Mouse (Mus musculus) kidney, embryonic 16.5 days (tissue): ENCODE data around the gene Tcte1. TPM values are rescaled to one million over a fixed set of nuclear protein-coding genes. Genes with fewer than 3 reads are reported as not detected.

Experiments used
- ATAC-seq: fragments of 200-750 bp; cut with Nextera tagmentation; 2 replicates; pipeline ENCODE4 v1.8.0; 2017; ENCODE audit warnings: moderate TSS enrichment; ENCODE audit not compliant: low FRiP score, low TSS enrichment
- H3K27ac ChIP-seq: fragments of 300-500 bp; sonication (generic); 2 replicates; pipeline ENCODE4 v1.5.1; 2014; ENCODE audit warnings: low read length
- H3K27me3 ChIP-seq: fragments of 300-500 bp; sonication (generic); 2 replicates; pipeline ENCODE4 v1.6.1; 2014; ENCODE audit warnings: low read length, control low read depth, mixed read lengths; ENCODE audit not compliant: insufficient read depth
- H3K36me3 ChIP-seq: fragments of 300-500 bp; sonication (generic); 2 replicates; pipeline ENCODE4 v1.6.1; 2014; ENCODE audit warnings: low read length, control low read depth, mixed read lengths; ENCODE audit not compliant: insufficient read depth
- H3K4me1 ChIP-seq: fragments of 300-500 bp; sonication (generic); 2 replicates; pipeline ENCODE4 v1.6.1; 2014; ENCODE audit warnings: low read length, control low read depth, mixed read lengths; ENCODE audit not compliant: insufficient read depth
- H3K4me2 ChIP-seq: fragments of 300-500 bp; sonication (generic); replicated peaks from 2 replicates; pipeline ENCODE4 v1.6.1; 2014; ENCODE audit warnings: low read depth, low read length
- H3K4me3 ChIP-seq: fragments of 300-500 bp; sonication (generic); 2 replicates; pipeline ENCODE4 v1.5.1; 2014; ENCODE audit warnings: mild to moderate bottlenecking, low read length
- H3K9ac ChIP-seq: fragments of 300-500 bp; sonication (generic); replicated peaks from 2 replicates; pipeline ENCODE4 v1.6.1; 2014; ENCODE audit warnings: low read length
- H3K9me3 ChIP-seq: fragments of 300-500 bp; sonication (generic); 2 replicates; pipeline ENCODE4 v1.6.1; 2016; ENCODE audit warnings: low read length, control low read depth
- WGBS: fragments of 180-500 bp; shearing (Covaris S2); extraction: QIAGEN DNeasy Blood & Tissue Kit; methylation state at CpG from one replicate; pipeline ENCODE4 v1.1.7; 2014; 5-methylcytosine and 5-hydroxymethylcytosine counted together
- polyA plus RNA-seq: library from polyadenylated mRNA; unstranded; fragments of >200 nt; fragmentation: Nextera tagmentation; extraction: Ambion mirVana; gene quantifications from 2 replicates; pipeline ENCODE4 v1.2.1, GENCODE M21; 2015

Gene Tcte1
- polyA plus RNA-seq, 1 experiment from 2014 or later = 0.81 TPM

DNA sequence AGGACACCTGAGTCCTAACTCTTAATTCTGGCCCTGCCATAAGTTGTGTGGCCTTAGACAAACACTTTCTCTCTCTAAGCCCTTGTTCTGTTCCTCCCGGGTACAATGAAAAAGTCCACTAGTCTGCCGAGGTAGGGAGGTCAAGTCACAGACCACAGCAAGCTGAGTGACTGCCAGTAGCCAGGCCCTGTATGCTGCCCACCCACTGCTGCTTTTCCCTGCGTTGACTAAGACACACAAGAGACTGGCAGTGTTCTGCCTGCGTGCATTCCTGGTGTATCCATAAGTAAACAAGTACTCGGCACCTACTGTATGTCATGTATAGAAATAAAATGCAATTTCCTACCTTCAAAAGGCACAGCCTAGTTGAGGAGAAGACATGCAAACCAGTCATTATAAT, 27.0 kb downstream of the Tcte1 start:
- no peak for ATAC-seq
- Histone ChIP-seq H3K4me2 (peak overlapping the region; percentile 95), H3K4me1 (peaks cover 15% of the 10 kb centered on the region), H3K36me3 (no peaks in the 10 kb centered on the region), H3K4me3 (peak overlapping the region; percentile 67; the same call in 1 of the 2 replicates), H3K27me3 (peaks cover 33% of the 10 kb centered on the region), H3K9ac (no peak overlapping the region), H3K9me3 (no peaks in the 10 kb centered on the region), H3K27ac (no peak overlapping the region)
- WGBS = 20% methylated on average over 5 of the region's 5 CpGs

DNA sequence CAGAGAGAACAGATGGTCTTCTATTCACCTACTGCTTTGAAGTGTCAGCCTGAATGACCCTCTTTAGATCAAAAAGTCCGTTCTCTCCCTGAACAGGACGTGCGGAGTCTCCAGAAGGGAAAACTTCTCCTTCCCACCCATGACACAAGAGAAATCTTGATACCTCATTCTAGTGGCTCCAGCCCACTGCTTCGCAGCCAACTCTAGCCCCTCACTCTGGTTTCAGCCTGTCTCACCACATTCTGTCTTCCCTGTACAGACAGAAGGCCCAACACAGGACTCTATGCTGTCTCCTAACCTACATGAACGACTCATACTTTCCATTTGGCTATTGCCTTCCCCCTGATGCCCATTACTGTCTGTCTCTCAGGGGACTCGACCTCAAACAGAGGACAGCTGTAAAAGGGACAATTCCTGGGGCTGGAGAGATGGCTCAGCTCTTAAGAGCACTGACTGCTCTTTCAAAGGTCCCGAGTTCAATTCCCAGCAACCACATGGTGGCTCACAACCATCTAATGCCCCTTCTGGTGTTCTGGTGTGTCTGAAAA, 28.1 kb downstream of the Tcte1 start:
- H3K9me3 ChIP-seq = no peaks in the 10 kb centered on the region

DNA sequence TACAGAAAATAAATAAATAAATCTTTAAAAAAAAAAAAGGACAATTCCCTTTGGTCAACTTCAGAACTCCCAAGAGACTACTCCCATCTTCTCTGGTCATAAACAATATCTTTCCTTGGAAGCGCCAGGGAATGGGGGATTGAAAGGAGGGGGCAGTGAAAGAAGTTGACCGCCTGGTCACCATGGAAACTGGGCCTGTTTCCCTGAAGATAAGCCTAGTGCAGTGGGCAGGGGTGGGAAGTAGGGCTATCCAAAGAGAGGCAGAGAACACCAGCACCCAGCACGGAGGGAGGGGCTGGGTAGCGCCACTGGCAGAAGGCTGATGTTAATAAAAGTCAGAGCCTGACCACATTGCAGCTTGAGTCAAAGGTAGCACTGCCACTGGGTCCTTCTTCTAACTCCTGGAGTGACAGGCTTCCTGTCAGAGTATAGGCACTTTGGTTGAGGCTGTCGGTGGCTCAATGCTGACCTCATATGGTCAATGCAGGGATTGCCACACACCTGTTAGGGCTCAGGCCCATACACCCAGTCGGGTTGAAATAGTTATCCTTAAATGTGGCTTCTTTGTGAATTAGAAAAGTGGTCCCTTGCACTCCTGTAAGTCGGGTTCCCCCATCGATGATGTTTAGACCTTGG, 28.7 kb downstream of the Tcte1 start:
- Histone ChIP-seq H3K27ac (no peak overlapping the region), H3K4me2 (no peak overlapping the region), H3K36me3 (no peaks in the 10 kb centered on the region), H3K4me3 (no peak overlapping the region), H3K9me3 (no peaks in the 10 kb centered on the region), H3K27me3 (peaks cover 25% of the 10 kb centered on the region), H3K9ac (no peak overlapping the region), H3K4me1 (peaks cover 15% of the 10 kb centered on the region)
- peak; percentile 16; the same call in 1 of the 2 replicates for ATAC-seq
- WGBS = 5% methylated on average over 8 of the region's 8 CpGs

More for the DNA sequence above, 28.1 kb downstream of the Tcte1 start:
- no peaks in the 10 kb centered on the region for H3K36me3 ChIP-seq
- no peak overlapping the region for H3K9ac ChIP-seq
- no peak for ATAC-seq
- peaks cover 12% of the 10 kb centered on the region for H3K4me1 ChIP-seq
- H3K4me2 ChIP-seq = no peak overlapping the region
- H3K27ac ChIP-seq = no peak overlapping the region
- H3K27me3 ChIP-seq = peaks cover 25% of the 10 kb centered on the region
- no peak overlapping the region for H3K4me3 ChIP-seq
- 32% methylated on average over 7 of the region's 7 CpGs for WGBS

DNA sequence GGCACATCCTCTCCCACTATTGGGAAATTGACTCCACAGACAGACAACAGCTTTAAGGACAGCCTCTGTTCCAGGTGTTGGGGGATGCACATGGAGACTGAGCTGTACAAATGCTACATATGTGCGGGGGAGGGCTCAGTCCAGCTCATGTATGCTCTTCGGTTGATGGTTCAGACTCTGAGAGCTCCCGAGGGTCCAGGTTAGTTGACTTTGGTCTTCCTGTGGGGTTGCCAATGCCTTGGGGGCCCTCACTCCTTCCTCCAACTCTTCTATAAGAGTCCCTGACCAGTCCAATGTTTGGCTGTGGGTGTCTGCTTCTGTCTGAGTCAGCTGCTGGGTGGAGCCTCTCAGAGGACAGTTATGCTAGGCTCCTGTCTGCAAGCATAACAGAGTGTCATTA, 29.8 kb downstream of the Tcte1 start:
- Histone ChIP-seq H3K27ac (no peak overlapping the region), H3K4me3 (no peak overlapping the region), H3K4me1 (peaks cover 27% of the 10 kb centered on the region), H3K9me3 (no peaks in the 10 kb centered on the region), H3K4me2 (no peak overlapping the region), H3K36me3 (no peaks in the 10 kb centered on the region), H3K9ac (no peak overlapping the region), H3K27me3 (peaks cover 16% of the 10 kb centered on the region)
- WGBS = 77% methylated on average over 3 of the region's 3 CpGs
- ATAC-seq = no peak

DNA sequence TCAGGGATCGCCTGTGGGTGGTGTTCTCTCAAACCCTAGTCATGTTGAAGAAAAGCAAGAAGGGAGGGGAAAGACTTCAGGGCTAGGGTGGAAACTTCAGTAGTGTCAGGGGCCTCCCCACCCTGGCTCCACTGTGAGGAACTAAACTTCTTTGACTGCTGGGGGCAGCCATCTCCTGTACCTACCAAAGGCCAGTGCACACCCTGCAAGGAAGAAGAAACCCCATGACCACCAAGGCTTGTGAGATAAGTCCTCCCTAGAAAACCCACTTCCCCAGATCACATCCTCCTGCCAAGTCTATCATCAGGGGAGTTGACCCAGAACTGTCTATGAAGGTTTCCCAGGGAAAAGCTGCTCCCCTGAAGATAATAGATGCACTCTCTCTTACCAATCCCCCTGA, 31.2 kb downstream of the Tcte1 start:
- no peak overlapping the region for H3K4me2 ChIP-seq
- peaks cover 11% of the 10 kb centered on the region for H3K27me3 ChIP-seq
- peaks cover 27% of the 10 kb centered on the region for H3K4me1 ChIP-seq
- no peak overlapping the region for H3K9ac ChIP-seq
- WGBS = 38% methylated on average over 1 of the region's 1 CpGs
- no peaks in the 10 kb centered on the region for H3K36me3 ChIP-seq
- no peaks in the 10 kb centered on the region for H3K9me3 ChIP-seq
- H3K27ac ChIP-seq = no peak overlapping the region
- H3K4me3 ChIP-seq = no peak overlapping the region
- no peak for ATAC-seq

DNA sequence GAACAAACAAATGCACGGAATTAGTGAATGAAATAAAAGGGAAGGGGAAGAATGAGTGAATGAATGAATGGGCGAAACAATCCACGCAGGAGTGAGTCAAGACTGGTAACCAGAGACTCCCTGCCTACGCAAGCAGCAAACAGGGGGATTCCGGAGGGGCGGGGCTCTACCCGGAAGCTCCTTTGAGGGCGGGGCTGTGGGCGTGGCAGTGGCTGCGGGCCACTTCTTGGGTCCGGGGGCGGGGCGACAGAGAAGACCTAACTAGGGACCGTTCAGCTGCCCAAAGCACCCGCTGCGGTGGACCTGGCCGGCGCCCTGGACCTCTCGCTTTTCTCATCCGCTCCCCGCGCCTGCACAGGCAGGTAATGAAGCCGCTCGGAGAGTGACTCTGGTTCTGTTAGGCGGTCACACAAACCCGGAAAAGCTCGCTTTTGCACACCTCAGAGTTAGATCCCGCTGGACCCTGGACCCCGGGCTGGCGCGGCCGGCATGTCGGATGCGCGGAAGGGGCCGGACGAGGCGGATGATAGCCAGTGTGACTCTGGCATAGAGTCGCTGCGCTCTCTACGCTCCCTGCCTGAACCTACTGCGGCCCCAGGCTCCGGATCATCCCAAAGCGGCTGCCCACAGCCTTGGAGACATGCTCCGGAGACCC, 32.3 kb downstream of the Tcte1 start, which contains the start of gene Nfkbie:
Gene Nfkbie (plus strand): TSS at position 252 of the 655 bp plus-strand sequence.
- H3K4me3 ChIP-seq = peak within 1 kb of the TSS; percentile 72
- ATAC-seq = peak; percentile 82
- H3K27me3 ChIP-seq = peaks cover 11% of the 10 kb centered on the region
- H3K36me3 ChIP-seq = no peaks in the 10 kb centered on the region
- H3K9me3 ChIP-seq = no peaks in the 10 kb centered on the region
- 0 out of 2 replicates have a peak within 1 kb of the TSS, but pooled peaks have one; percentile 17 for H3K27ac ChIP-seq
- H3K4me2 ChIP-seq = peak within 1 kb of the TSS; percentile 97
- under 1% methylated on average over 44 of the region's 45 CpGs for WGBS
- peaks cover 19% of the 10 kb centered on the region for H3K4me1 ChIP-seq
- peak within 1 kb of the TSS; percentile 69 for H3K9ac ChIP-seq

DNA sequence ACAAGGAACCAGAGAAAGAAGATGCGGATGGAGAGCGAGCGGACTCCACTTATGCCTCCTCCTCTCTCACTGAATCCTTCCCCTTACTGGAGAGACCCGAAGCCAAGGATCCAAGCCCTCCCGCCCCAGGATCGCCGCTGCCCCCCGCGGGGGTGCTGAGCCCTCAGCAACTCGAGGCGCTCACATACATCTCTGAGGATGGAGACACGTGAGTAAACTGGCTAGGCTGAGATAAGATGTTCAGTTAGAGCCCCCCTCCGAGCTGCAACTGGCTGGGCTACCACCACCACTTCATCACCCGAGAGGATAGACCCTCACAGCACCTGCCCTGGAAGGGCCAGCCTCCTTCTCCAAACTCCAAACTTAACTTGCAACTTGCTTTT, 32.9 kb downstream of the Tcte1 start:
- Histone ChIP-seq H3K4me2 (peak overlapping the region; percentile 97), H3K36me3 (no peaks in the 10 kb centered on the region), H3K4me1 (peaks cover 19% of the 10 kb centered on the region), H3K27ac (no peak overlapping the region), H3K4me3 (peak overlapping the region; percentile 72), H3K27me3 (peaks cover 11% of the 10 kb centered on the region), H3K9me3 (no peaks in the 10 kb centered on the region), H3K9ac (peak overlapping the region; percentile 69)
- 3% methylated on average over 14 of the region's 14 CpGs for WGBS
- no peak for ATAC-seq

DNA sequence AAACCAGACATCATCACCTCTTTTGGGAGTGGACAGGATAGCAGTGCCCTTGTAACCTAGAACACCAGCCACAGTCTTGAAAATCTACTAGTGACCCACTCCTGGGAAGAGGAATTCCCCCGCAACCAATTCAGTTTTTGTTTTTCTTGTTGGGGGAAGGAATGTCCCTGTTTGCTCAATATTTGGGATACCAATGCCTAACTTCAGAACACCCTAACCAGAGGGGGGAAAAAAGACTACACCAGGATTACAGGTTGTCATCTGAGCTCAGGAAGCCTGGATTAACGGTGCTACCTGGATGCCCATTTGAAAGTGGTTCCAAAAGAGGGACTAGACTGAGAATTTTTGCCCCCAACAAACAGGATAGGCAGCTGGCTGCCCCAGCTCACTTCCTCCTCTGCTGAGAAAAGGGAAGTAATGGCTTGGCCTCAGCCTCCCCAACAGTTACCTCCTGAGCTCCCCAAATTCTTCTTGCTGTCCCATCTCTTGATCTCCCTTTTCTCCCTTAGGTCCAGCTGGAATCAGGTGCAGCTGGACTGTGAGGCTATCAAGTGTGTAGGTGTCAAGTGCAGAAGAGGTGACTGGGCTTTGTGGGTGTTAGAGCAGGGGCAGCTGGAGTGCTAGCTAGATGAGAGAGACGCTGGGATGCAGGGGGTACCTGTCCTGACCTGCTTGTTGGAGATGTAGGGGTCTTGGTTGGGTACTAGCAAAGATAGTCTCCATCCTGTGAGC, 33.4 kb downstream of the Tcte1 start:
- ATAC-seq = no peak
- no peaks in the 10 kb centered on the region for H3K36me3 ChIP-seq
- H3K27ac ChIP-seq = no peak overlapping the region
- H3K9ac ChIP-seq = peak overlapping the region; percentile 14; the same call in 1 of the 2 replicates
- peaks cover 19% of the 10 kb centered on the region for H3K4me1 ChIP-seq
- peak overlapping the region; percentile 97 for H3K4me2 ChIP-seq
- 78% methylated on average over 3 of the region's 3 CpGs for WGBS
- peak overlapping the region; percentile 72 for H3K4me3 ChIP-seq
- peaks cover 11% of the 10 kb centered on the region for H3K27me3 ChIP-seq
- no peaks in the 10 kb centered on the region for H3K9me3 ChIP-seq

DNA sequence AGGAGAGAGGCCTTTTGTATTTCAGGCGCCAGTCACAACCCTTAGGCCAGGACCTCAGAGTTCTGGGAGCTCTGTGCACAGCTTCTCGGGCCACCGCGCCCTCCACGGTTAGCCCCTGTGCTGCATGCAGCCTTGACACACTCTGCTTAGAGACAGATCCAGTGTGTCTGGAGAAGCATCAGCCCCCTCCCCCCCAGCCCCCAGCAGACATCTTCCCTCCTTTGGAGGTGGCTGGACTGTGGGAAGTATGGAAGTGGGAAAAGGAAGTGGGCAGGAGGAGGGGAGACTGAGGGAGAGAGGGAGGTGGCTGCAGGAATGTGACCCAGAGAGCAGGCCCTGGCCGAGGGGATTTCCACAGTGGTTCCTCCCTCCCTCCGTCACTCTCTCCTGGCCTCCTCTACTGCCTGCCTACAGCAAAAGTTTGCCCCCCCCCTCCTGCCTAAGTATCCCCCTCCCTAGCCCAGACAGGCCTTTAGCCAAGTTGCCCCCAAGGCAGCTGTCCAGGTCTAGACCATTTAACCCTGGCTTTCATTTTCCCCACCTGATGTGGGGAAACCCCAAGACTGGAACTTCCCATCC, 34.1 kb downstream of the Tcte1 start:
- WGBS = 66% methylated on average over 7 of the region's 7 CpGs
- Histone ChIP-seq H3K9ac (0 out of 2 replicates have a peak overlapping the region, but pooled peaks have one; percentile 14), H3K4me1 (peaks cover 19% of the 10 kb centered on the region), H3K27me3 (peaks cover 11% of the 10 kb centered on the region), H3K9me3 (no peaks in the 10 kb centered on the region), H3K27ac (no peak overlapping the region), H3K36me3 (no peaks in the 10 kb centered on the region), H3K4me2 (peak overlapping the region; percentile 97), H3K4me3 (0 out of 2 replicates have a peak overlapping the region, but pooled peaks have one; percentile 14)
- ATAC-seq = no peak
